Comparison of ENCODE assay signal across 25 mouse cellular contexts in genomic region chr3:22115678-22116077, GRCm38 (mm10). TPM values are rescaled to one million over a fixed set of nuclear protein-coding genes. Genes with fewer than 3 reads are reported as not detected.
A peak's percentile ranks its signal among the peaks of the same experiment; 100 is the strongest.
DNase-seq lines count a peak whose midpoint lies in the region; ATAC-seq and TF ChIP-seq lines count a peak whose summit lies in the region.
"Had no signal": no experiment of that assay in that cellular context is flagged by ENCODE, and none has a peak within 500 bp of the region (broad histone marks: within the 10 kb centered on the region; RNA-seq: fewer than 3 reads in every experiment).

No protein-coding gene starts in this region.

- no peak overlapping the region for H3K9ac ChIP-seq in forebrain, embryonic 14.5 days (ENCODE audit: low read length)
- no peak overlapping the region for H3K9ac ChIP-seq in forebrain, embryonic 11.5 days (ENCODE audit: low read length)
- H3K9ac ChIP-seq in hindbrain, embryonic 12.5 days = no peak overlapping the region
- H3K9ac ChIP-seq in hindbrain, embryonic 11.5 days (ENCODE audit: low read depth, low read length) = no peak overlapping the region
- H3K9ac ChIP-seq in midbrain, embryonic 12.5 days (replicated peaks) = no peak overlapping the region
- no peak overlapping the region for H3K9ac ChIP-seq in midbrain, postnatal 0 days (replicated peaks; ENCODE audit: low read length, poor library complexity, severe bottlenecking)
- H3K9ac ChIP-seq: heart, embryonic 13.5 days; limb, embryonic 15.5 days; liver, embryonic 14.5 days; lung, embryonic 14.5 days had no signal

- TF ChIP-seq POLR2A in olfactory bulb, adult 2 months (IDR thresholded peaks at IDR 0.05; ENCODE audit: insufficient read depth, low read depth, low read length) = no peak

- H3K36me3 ChIP-seq in forebrain, embryonic 14.5 days (ENCODE audit: control insufficient read depth, insufficient read depth, low read length) = no peaks in the 10 kb centered on the region
- no peaks in the 10 kb centered on the region; the same call in 1 of the 2 replicates for H3K36me3 ChIP-seq in forebrain, embryonic 11.5 days (ENCODE audit: control insufficient read depth, insufficient read depth, low read length)
- no peaks in the 10 kb centered on the region for H3K36me3 ChIP-seq in hindbrain, embryonic 12.5 days
- no peaks in the 10 kb centered on the region for H3K36me3 ChIP-seq in hindbrain, embryonic 11.5 days (ENCODE audit: control insufficient read depth, insufficient read depth, low read length)
- H3K36me3 ChIP-seq in midbrain, embryonic 12.5 days = no peaks in the 10 kb centered on the region
- no peaks in the 10 kb centered on the region for H3K36me3 ChIP-seq in midbrain, postnatal 0 days (ENCODE audit: insufficient read depth, low read length)
- H3K36me3 ChIP-seq: heart, embryonic 13.5 days; limb, embryonic 15.5 days had no signal

- no peak for DNase-seq in forebrain, embryonic 14.5 days (ENCODE audit: low spot score)
- DNase-seq in forebrain, embryonic 11.5 days (ENCODE audit: low spot score) = no peak
- DNase-seq in hindbrain, embryonic 11.5 days (ENCODE audit: low spot score) = no peak
- no peak for DNase-seq in midbrain, postnatal 0 days (ENCODE audit: low spot score)
- DNase-seq: adrenal gland, adult 8-10 months; cerebellum, adult 2 months; cerebellum, postnatal 14 days; heart, adult 2 months; heart, postnatal 10 days; kidney, adult 8-10 months; kidney, postnatal 10 days; lung, postnatal 14 days; right cerebral cortex, postnatal 4 days; thymus, adult 18-20 months had no signal

- no peaks in the 10 kb centered on the region for H3K27me3 ChIP-seq in forebrain, embryonic 14.5 days (replicated peaks; ENCODE audit: control insufficient read depth, insufficient read depth, low read length)
- no peaks in the 10 kb centered on the region for H3K27me3 ChIP-seq in forebrain, embryonic 11.5 days (ENCODE audit: control insufficient read depth, insufficient read depth, low read length)
- H3K27me3 ChIP-seq in hindbrain, embryonic 12.5 days = no peaks in the 10 kb centered on the region
- H3K27me3 ChIP-seq in hindbrain, embryonic 11.5 days (ENCODE audit: control insufficient read depth, insufficient read depth, low read length) = no peaks in the 10 kb centered on the region
- no peaks in the 10 kb centered on the region for H3K27me3 ChIP-seq in midbrain, embryonic 12.5 days
- no peaks in the 10 kb centered on the region for H3K27me3 ChIP-seq in midbrain, postnatal 0 days (ENCODE audit: insufficient read depth, low read length)
- H3K27me3 ChIP-seq: heart, embryonic 13.5 days; limb, embryonic 15.5 days had no signal

- 72% methylated on average over 3 of the region's 3 CpGs for WGBS in forebrain, embryonic 14.5 days
- 93% methylated on average over 3 of the region's 3 CpGs for WGBS in forebrain, embryonic 11.5 days
- WGBS in hindbrain, embryonic 12.5 days = 84% methylated on average over 3 of the region's 3 CpGs
- 84% methylated on average over 3 of the region's 3 CpGs for WGBS in hindbrain, embryonic 11.5 days
- 90% methylated on average over 3 of the region's 3 CpGs for WGBS in midbrain, embryonic 12.5 days
- 83% methylated on average over 3 of the region's 3 CpGs for WGBS in midbrain, postnatal 0 days
- WGBS in olfactory bulb, adult 2 months = 44% methylated on average over 3 of the region's 3 CpGs

- no peak overlapping the region for H3K4me3 ChIP-seq in forebrain, embryonic 14.5 days (ENCODE audit: low read depth, low read length)
- no peak overlapping the region for H3K4me3 ChIP-seq in forebrain, embryonic 11.5 days (ENCODE audit: low read depth, low read length)
- no peak overlapping the region for H3K4me3 ChIP-seq in hindbrain, embryonic 12.5 days
- H3K4me3 ChIP-seq in hindbrain, embryonic 11.5 days (ENCODE audit: low read depth, low read length) = no peak overlapping the region
- H3K4me3 ChIP-seq in midbrain, embryonic 12.5 days = no peak overlapping the region
- no peak overlapping the region for H3K4me3 ChIP-seq in midbrain, postnatal 0 days (ENCODE audit: low read depth, low read length)
- H3K4me3 ChIP-seq in olfactory bulb, adult 2 months (ENCODE audit: insufficient read depth, low read depth, low read length) = no peak overlapping the region
- H3K4me3 ChIP-seq: erythroblast, embryonic 14.5 days; heart, adult 2 months; heart, embryonic 13.5 days; limb, embryonic 10.5 days; limb, embryonic 15.5 days had no signal

- peak; percentile 38; the same call in 1 of the 2 replicates for ATAC-seq in forebrain, embryonic 14.5 days
- ATAC-seq in forebrain, embryonic 11.5 days (replicated peaks; ENCODE audit: low FRiP score) = no peak
- ATAC-seq in hindbrain, embryonic 12.5 days (ENCODE audit: low FRiP score) = peak; percentile 56
- no peak for ATAC-seq in hindbrain, embryonic 11.5 days (ENCODE audit: low FRiP score)
- ATAC-seq in midbrain, embryonic 12.5 days (ENCODE audit: low FRiP score, low read depth) = 0 out of 2 replicates have a peak, but pooled peaks have one; percentile 4
- ATAC-seq in midbrain, postnatal 0 days (ENCODE audit: low FRiP score) = no peak

- no peak for TF ChIP-seq CTCF in midbrain, postnatal 0 days (IDR thresholded peaks at IDR 0.05)
- TF ChIP-seq CTCF in olfactory bulb, adult 2 months (IDR thresholded peaks at IDR 0.05; ENCODE audit: insufficient read depth, low read depth, low read length) = no peak

- H3K4me2 ChIP-seq in forebrain, embryonic 14.5 days (ENCODE audit: low read length) = no peak overlapping the region
- no peak overlapping the region for H3K4me2 ChIP-seq in forebrain, embryonic 11.5 days (ENCODE audit: low read depth, low read length, severe bottlenecking)
- no peak overlapping the region for H3K4me2 ChIP-seq in hindbrain, embryonic 12.5 days (replicated peaks)
- no peak overlapping the region for H3K4me2 ChIP-seq in hindbrain, embryonic 11.5 days (replicated peaks; ENCODE audit: low read depth, low read length)
- H3K4me2 ChIP-seq in midbrain, embryonic 12.5 days (replicated peaks) = no peak overlapping the region
- no peak overlapping the region for H3K4me2 ChIP-seq in midbrain, postnatal 0 days (ENCODE audit: low read depth, low read length, poor library complexity, severe bottlenecking)
- H3K4me2 ChIP-seq: heart, embryonic 13.5 days; limb, embryonic 15.5 days; lung, embryonic 14.5 days had no signal

- no peaks in the 10 kb centered on the region; the same call in none of the 2 replicates for H3K4me1 ChIP-seq in forebrain, embryonic 14.5 days (ENCODE audit: control insufficient read depth, insufficient read depth, low read length)
- H3K4me1 ChIP-seq in forebrain, embryonic 11.5 days (replicated peaks; ENCODE audit: control insufficient read depth, insufficient read depth, low read length) = no peaks in the 10 kb centered on the region
- H3K4me1 ChIP-seq in hindbrain, embryonic 12.5 days = peaks cover 4% of the 10 kb centered on the region
- no peaks in the 10 kb centered on the region for H3K4me1 ChIP-seq in hindbrain, embryonic 11.5 days (replicated peaks; ENCODE audit: control insufficient read depth, insufficient read depth, low read length)
- H3K4me1 ChIP-seq in midbrain, embryonic 12.5 days = peaks cover 4% of the 10 kb centered on the region; the same call in 1 of the 2 replicates
- H3K4me1 ChIP-seq in midbrain, postnatal 0 days (ENCODE audit: insufficient read depth, low read length) = peaks cover 4% of the 10 kb centered on the region; the same call in 1 of the 2 replicates
- H3K4me1 ChIP-seq in olfactory bulb, adult 2 months (ENCODE audit: control insufficient read depth, insufficient read depth, low read length) = peaks cover 4% of the 10 kb centered on the region

- H3K9me3 ChIP-seq in forebrain, embryonic 14.5 days (replicated peaks; ENCODE audit: control insufficient read depth, low read length) = 0 out of 2 replicates have a peak, but pooled peaks cover 5% of the 10 kb centered on the region
- H3K9me3 ChIP-seq in forebrain, embryonic 11.5 days (ENCODE audit: control insufficient read depth, low read length) = no peaks in the 10 kb centered on the region; the same call in 1 of the 2 replicates
- peaks cover 8% of the 10 kb centered on the region; the same call in 1 of the 2 replicates for H3K9me3 ChIP-seq in hindbrain, embryonic 12.5 days (replicated peaks)
- H3K9me3 ChIP-seq in hindbrain, embryonic 11.5 days (ENCODE audit: control insufficient read depth, low read length) = no peaks in the 10 kb centered on the region
- peaks cover 6% of the 10 kb centered on the region; the same call in 1 of the 2 replicates for H3K9me3 ChIP-seq in midbrain, embryonic 12.5 days
- no peaks in the 10 kb centered on the region for H3K9me3 ChIP-seq in midbrain, postnatal 0 days (ENCODE audit: low read length)
- H3K9me3 ChIP-seq: G1E; limb, embryonic 10.5 days; limb, embryonic 15.5 days had no signal

- H3K27ac ChIP-seq in forebrain, embryonic 14.5 days (ENCODE audit: low read depth, low read length) = no peak overlapping the region
- no peak overlapping the region for H3K27ac ChIP-seq in forebrain, embryonic 11.5 days (ENCODE audit: low read depth, low read length)
- H3K27ac ChIP-seq in hindbrain, embryonic 12.5 days = no peak overlapping the region
- no peak overlapping the region for H3K27ac ChIP-seq in hindbrain, embryonic 11.5 days (ENCODE audit: low read depth, low read length)
- no peak overlapping the region for H3K27ac ChIP-seq in midbrain, embryonic 12.5 days (replicated peaks)
- H3K27ac ChIP-seq in midbrain, postnatal 0 days (ENCODE audit: low read depth, low read length) = no peak overlapping the region
- H3K27ac ChIP-seq in olfactory bulb, adult 2 months (ENCODE audit: insufficient read depth, low read depth, low read length) = peak overlapping the region; percentile 73; the same call in 1 of the 2 replicates
- H3K27ac ChIP-seq: heart, adult 2 months; heart, embryonic 13.5 days; limb, embryonic 10.5 days; limb, embryonic 15.5 days; liver, embryonic 14.5 days; stomach, postnatal 0 days had no signal

RNA-seq across cellular contexts. Expression of gene Tbl1xr1, which starts 39.2 kb away (rescaled TPM):
- polyA plus RNA-seq in forebrain, embryonic 14.5 days (2014; fragmentation: Nextera tagmentation; extraction: Ambion mirVana) = 14.4 and 20.2 TPM in 2 replicates
- polyA plus RNA-seq in forebrain, embryonic 11.5 days (2014; fragmentation: Nextera tagmentation; extraction: Ambion mirVana) = 28.6 and 30.1 TPM in 2 replicates
- polyA plus RNA-seq in hindbrain, embryonic 12.5 days (2016; fragmentation: Nextera tagmentation; extraction: Ambion mirVana) = 33.3 and 34.4 TPM in 2 replicates
- 24.1 and 35.8 TPM in 2 replicates for polyA plus RNA-seq in hindbrain, embryonic 11.5 days (2014; fragmentation: Nextera tagmentation; extraction: Ambion mirVana)
- polyA plus RNA-seq in midbrain, embryonic 12.5 days (2016; fragmentation: Nextera tagmentation; extraction: Ambion mirVana) = 35.2 and 36.8 TPM in 2 replicates
- 29.3 and 39.2 TPM in 2 replicates for total RNA-seq in midbrain, postnatal 0 days (2014; rRNA removed)
- 11.6 and 12.7 TPM in 2 replicates for polyA plus RNA-seq in midbrain, postnatal 0 days (2015; fragmentation: Nextera tagmentation; extraction: Ambion mirVana)
- polyA plus RNA-seq in olfactory bulb, adult 2 months (2012; ENCODE audit: insufficient read depth, insufficient read length, low replicate concordance, missing spikeins) = not detected in 2 replicates

Comparison
In these comparisons a context has a peak if more than half of its experiments do, and no peak if none do; other contexts are left out.
1. ATAC-seq: peak in forebrain, embryonic 14.5 days (single experiment), hindbrain, embryonic 12.5 days (single experiment) and midbrain, embryonic 12.5 days (single experiment); none in forebrain, embryonic 11.5 days (single experiment), hindbrain, embryonic 11.5 days (single experiment) and midbrain, postnatal 0 days (single experiment).
2. RNA of gene Tbl1xr1, which starts 39.2 kb away (polyA plus RNA-seq): 24.1 to 35.8 TPM in hindbrain, embryonic 11.5 days, 35.2 to 36.8 TPM in midbrain, embryonic 12.5 days, 33.3 to 34.4 TPM in hindbrain, embryonic 12.5 days, 28.6 to 30.1 TPM in forebrain, embryonic 11.5 days, 14.4 to 20.2 TPM in forebrain, embryonic 14.5 days and 11.6 to 12.7 TPM in midbrain, postnatal 0 days; not detected in olfactory bulb, adult 2 months; every median in the first group is over 10 times any median in the second.